Mouse (Mus musculus): ENCODE measurements around the gene Wfdc18. TPM values are rescaled to one million over a fixed set of nuclear protein-coding genes. Genes with fewer than 3 reads are reported as not detected.

The Wfdc18 gene
- 1.5 TPM in 1 of 2 replicates, not detected in the other for polyA plus RNA-seq (2015; fragmentation: Nextera tagmentation; extraction: Ambion mirVana)

GRCm38 (mm10) chr11:83708715-83709114 lies at the start of gene Wfdc18:
Gene Wfdc18, plus strand, starts transcription at chr11:83709015.
- H3K9ac ChIP-seq, result no peak within 1 kb of the TSS
- no peaks in the 10 kb centered on the region for H3K27me3 ChIP-seq
- no peaks in the 10 kb centered on the region for H3K4me1 ChIP-seq
- H3K4me2 ChIP-seq, result no peak within 1 kb of the TSS
- H3K4me3 ChIP-seq, result no peak within 1 kb of the TSS
- WGBS, result 68% methylated on average over 4 of the region's 4 CpGs
- no peaks in the 10 kb centered on the region for H3K9me3 ChIP-seq
- no peaks in the 10 kb centered on the region for H3K36me3 ChIP-seq
- no peak within 1 kb of the TSS for H3K27ac ChIP-seq
- ATAC-seq (ENCODE audit: insufficient number of reproducible peaks, insufficient read depth, low FRiP score, low TSS enrichment, low read depth), result no peak

- no peak within 1 kb of the TSS for H3K9ac ChIP-seq
- WGBS, result 77% methylated on average over 6 of the region's 6 CpGs
- H3K9me3 ChIP-seq, result no peaks in the 10 kb centered on the region
- no peak within 1 kb of the TSS for H3K27ac ChIP-seq
- H3K27me3 ChIP-seq, result no peaks in the 10 kb centered on the region
- H3K4me3 ChIP-seq, result no peak within 1 kb of the TSS
- H3K4me1 ChIP-seq, result no peaks in the 10 kb centered on the region
- H3K4me2 ChIP-seq, result no peak within 1 kb of the TSS
- H3K36me3 ChIP-seq, result no peaks in the 10 kb centered on the region
- no peak for ATAC-seq (ENCODE audit: insufficient number of reproducible peaks, insufficient read depth, low FRiP score, low TSS enrichment, low read depth)
These were observed 46.6 kb upstream of the Wfdc18 start, which contains the start of gene Ccl4 for GRCm38 (mm10) chr11:83662204-83662603. Gene Ccl4, plus strand, starts transcription at chr11:83662584.

- no peak overlapping the region for H3K9ac ChIP-seq
- no peaks in the 10 kb centered on the region for H3K4me1 ChIP-seq
- 83% methylated on average over 5 of the region's 5 CpGs for WGBS
- no peak for ATAC-seq (ENCODE audit: insufficient number of reproducible peaks, insufficient read depth, low FRiP score, low TSS enrichment, low read depth)
- no peaks in the 10 kb centered on the region for H3K9me3 ChIP-seq
- H3K27me3 ChIP-seq, result no peaks in the 10 kb centered on the region
- H3K4me2 ChIP-seq, result no peak overlapping the region
- no peak overlapping the region for H3K27ac ChIP-seq
- H3K4me3 ChIP-seq, result no peak overlapping the region
- no peaks in the 10 kb centered on the region for H3K36me3 ChIP-seq
These were observed 45.3 kb upstream of the Wfdc18 start for GRCm38 (mm10) chr11:83663532-83663931.

GRCm38 (mm10) chr11:83671743-83672142 lies 37.1 kb upstream of the Wfdc18 start:
- Histone ChIP-seq H3K27me3 (no peaks in the 10 kb centered on the region), H3K27ac (no peak overlapping the region), H3K9me3 (no peaks in the 10 kb centered on the region), H3K36me3 (no peaks in the 10 kb centered on the region), H3K4me2 (no peak overlapping the region), H3K9ac (no peak overlapping the region), H3K4me1 (no peaks in the 10 kb centered on the region), H3K4me3 (no peak overlapping the region)
- ATAC-seq (ENCODE audit: insufficient number of reproducible peaks, insufficient read depth, low FRiP score, low TSS enrichment, low read depth), result no peak

GRCm38 (mm10) chr11:83675665-83676064 lies 33.1 kb upstream of the Wfdc18 start:
- WGBS, result 90% methylated on average over 1 of the region's 1 CpGs
- Histone ChIP-seq H3K4me3 (no peak overlapping the region), H3K9ac (no peak overlapping the region), H3K4me2 (no peak overlapping the region), H3K27ac (no peak overlapping the region), H3K4me1 (no peaks in the 10 kb centered on the region), H3K27me3 (no peaks in the 10 kb centered on the region), H3K36me3 (no peaks in the 10 kb centered on the region), H3K9me3 (no peaks in the 10 kb centered on the region)
- no peak for ATAC-seq (ENCODE audit: insufficient number of reproducible peaks, insufficient read depth, low FRiP score, low TSS enrichment, low read depth)

- 79% methylated on average over 1 of the region's 1 CpGs for WGBS
- Histone ChIP-seq H3K36me3 (no peaks in the 10 kb centered on the region), H3K4me2 (no peak overlapping the region), H3K27me3 (no peaks in the 10 kb centered on the region), H3K27ac (no peak overlapping the region), H3K4me1 (no peaks in the 10 kb centered on the region), H3K9me3 (no peaks in the 10 kb centered on the region), H3K4me3 (no peak overlapping the region), H3K9ac (no peak overlapping the region)
- no peak for ATAC-seq (ENCODE audit: insufficient number of reproducible peaks, insufficient read depth, low FRiP score, low TSS enrichment, low read depth)
These were observed 18.9 kb upstream of the Wfdc18 start for GRCm38 (mm10) chr11:83689918-83690317.

GRCm38 (mm10) chr11:83692008-83692407 lies 16.8 kb upstream of the Wfdc18 start:
- Histone ChIP-seq H3K9me3 (no peaks in the 10 kb centered on the region), H3K4me2 (no peak overlapping the region), H3K4me3 (no peak overlapping the region), H3K4me1 (no peaks in the 10 kb centered on the region), H3K27ac (no peak overlapping the region), H3K9ac (no peak overlapping the region), H3K36me3 (no peaks in the 10 kb centered on the region), H3K27me3 (no peaks in the 10 kb centered on the region)
- ATAC-seq (ENCODE audit: insufficient number of reproducible peaks, insufficient read depth, low FRiP score, low TSS enrichment, low read depth), result no peak
- 57% methylated on average over 1 of the region's 1 CpGs for WGBS

- 59% methylated on average over 1 of the region's 1 CpGs for WGBS
- H3K9ac ChIP-seq, result no peak within 1 kb of the TSS
- H3K9me3 ChIP-seq, result no peaks in the 10 kb centered on the region
- no peak within 1 kb of the TSS for H3K27ac ChIP-seq
- no peaks in the 10 kb centered on the region for H3K27me3 ChIP-seq
- no peaks in the 10 kb centered on the region for H3K4me1 ChIP-seq
- ATAC-seq (ENCODE audit: insufficient number of reproducible peaks, insufficient read depth, low FRiP score, low TSS enrichment, low read depth), result no peak
- H3K4me2 ChIP-seq, result no peak within 1 kb of the TSS
- no peak within 1 kb of the TSS for H3K4me3 ChIP-seq
- H3K36me3 ChIP-seq, result no peaks in the 10 kb centered on the region
These were observed 5.1 kb upstream of the Wfdc18 start, which contains the start of gene Wfdc17 for GRCm38 (mm10) chr11:83703705-83704104. Gene Wfdc17, plus strand, starts transcription at chr11:83703991.

GRCm38 (mm10) chr11:83709683-83710082 lies 868 bp downstream of the Wfdc18 start:
- H3K4me3 ChIP-seq, result no peak overlapping the region
- no peaks in the 10 kb centered on the region for H3K4me1 ChIP-seq
- WGBS, result 89% methylated on average over 5 of the region's 5 CpGs
- no peak overlapping the region for H3K9ac ChIP-seq
- no peak overlapping the region for H3K27ac ChIP-seq
- no peak overlapping the region for H3K4me2 ChIP-seq
- H3K36me3 ChIP-seq, result no peaks in the 10 kb centered on the region
- ATAC-seq (ENCODE audit: insufficient number of reproducible peaks, insufficient read depth, low FRiP score, low TSS enrichment, low read depth), result no peak
- H3K9me3 ChIP-seq, result no peaks in the 10 kb centered on the region
- H3K27me3 ChIP-seq, result no peaks in the 10 kb centered on the region

- 83% methylated on average over 1 of the region's 1 CpGs for WGBS
- no peak overlapping the region for H3K4me2 ChIP-seq
- H3K27ac ChIP-seq, result no peak overlapping the region
- no peaks in the 10 kb centered on the region for H3K27me3 ChIP-seq
- H3K9ac ChIP-seq, result no peak overlapping the region
- no peak overlapping the region for H3K4me3 ChIP-seq
- ATAC-seq (ENCODE audit: insufficient number of reproducible peaks, insufficient read depth, low FRiP score, low TSS enrichment, low read depth), result no peak
- no peaks in the 10 kb centered on the region for H3K9me3 ChIP-seq
- no peaks in the 10 kb centered on the region for H3K4me1 ChIP-seq
- H3K36me3 ChIP-seq, result no peaks in the 10 kb centered on the region
These were observed 3.9 kb downstream of the Wfdc18 start for GRCm38 (mm10) chr11:83712671-83713070.

- H3K9me3 ChIP-seq, result no peaks in the 10 kb centered on the region
- no peak overlapping the region for H3K4me3 ChIP-seq
- H3K36me3 ChIP-seq, result no peaks in the 10 kb centered on the region
- no peaks in the 10 kb centered on the region for H3K27me3 ChIP-seq
- no peak for ATAC-seq (ENCODE audit: insufficient number of reproducible peaks, insufficient read depth, low FRiP score, low TSS enrichment, low read depth)
- H3K4me1 ChIP-seq, result no peaks in the 10 kb centered on the region
- no peak overlapping the region for H3K4me2 ChIP-seq
- H3K9ac ChIP-seq, result no peak overlapping the region
- 75% methylated on average over 2 of the region's 2 CpGs for WGBS
- no peak overlapping the region for H3K27ac ChIP-seq
These were observed 5.1 kb downstream of the Wfdc18 start for GRCm38 (mm10) chr11:83713925-83714324.

GRCm38 (mm10) chr11:83717042-83717665 lies 8.3 kb downstream of the Wfdc18 start:
- 0 out of 2 replicates have a peak, but pooled peaks cover 2% of the 10 kb centered on the region for H3K27me3 ChIP-seq
- WGBS, result 86% methylated on average over 6 of the region's 6 CpGs
- H3K4me3 ChIP-seq, result no peak overlapping the region
- H3K4me1 ChIP-seq, result no peaks in the 10 kb centered on the region
- no peak overlapping the region for H3K4me2 ChIP-seq
- H3K9ac ChIP-seq, result no peak overlapping the region
- no peak overlapping the region for H3K27ac ChIP-seq
- no peak for ATAC-seq (ENCODE audit: insufficient number of reproducible peaks, insufficient read depth, low FRiP score, low TSS enrichment, low read depth)
- no peaks in the 10 kb centered on the region for H3K9me3 ChIP-seq
- H3K36me3 ChIP-seq, result no peaks in the 10 kb centered on the region
